In the genomic region with DNA sequence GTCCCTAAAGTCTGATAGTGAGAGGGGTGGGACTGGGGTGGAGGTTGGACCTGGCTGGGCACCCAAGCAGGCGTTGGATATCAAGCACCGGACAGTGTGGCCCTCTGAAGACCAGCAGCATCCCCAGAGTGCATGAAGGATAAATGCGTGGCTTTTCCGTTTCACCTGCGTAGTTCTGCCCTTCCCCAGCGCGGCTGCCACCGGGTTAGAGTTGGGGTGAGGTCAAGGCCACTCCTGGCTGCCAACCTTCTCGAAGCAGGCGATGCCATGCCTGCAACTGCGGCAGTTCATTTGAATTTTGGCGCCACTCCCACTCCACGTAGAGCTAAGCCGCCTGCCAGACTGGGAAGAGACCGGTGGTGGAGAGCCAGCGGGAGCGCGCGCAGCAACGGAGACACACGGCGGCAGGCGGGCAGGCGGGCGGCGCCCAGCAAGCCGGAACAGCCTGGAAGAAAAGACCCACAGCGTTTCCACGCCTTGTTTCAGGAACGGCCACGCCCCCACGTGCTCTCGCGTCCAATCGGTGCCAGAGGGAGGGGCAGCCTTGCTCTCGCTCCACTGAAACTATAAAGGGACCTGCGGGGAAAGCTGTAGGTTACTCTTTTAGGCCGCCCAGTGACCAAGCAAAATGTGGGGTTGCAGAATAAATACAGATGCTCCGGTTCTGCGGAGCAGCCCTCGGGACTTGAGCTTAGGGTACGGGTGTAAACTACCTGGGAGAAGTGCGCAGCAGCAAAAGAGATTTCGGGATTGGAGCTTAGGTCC, we compare ENCODE assay signal across 8 mouse cellular contexts. TPM values are rescaled to one million over a fixed set of nuclear protein-coding genes. Genes with fewer than 3 reads are reported as not detected.
A peak's percentile ranks its signal among the peaks of the same experiment; 100 is the strongest.
DNase-seq lines count a peak whose midpoint lies in the region; ATAC-seq and TF ChIP-seq lines count a peak whose summit lies in the region.
"Not testable (repeated sequence)": the region's sequence is repeated elsewhere in the genome, so short reads cannot be mapped to it uniquely, and the experiment has no call there.

No protein-coding gene starts in this region.

- not testable (repeated sequence) for H3K27me3 ChIP-seq in liver, embryonic 14.5 days (ENCODE audit: control insufficient read depth, insufficient read depth, low read length); stomach, embryonic 16.5 days (ENCODE audit: control insufficient read depth, insufficient read depth, low read length)

- TF ChIP-seq CTCF in liver, embryonic 14.5 days (IDR thresholded peaks at IDR 0.05; ENCODE audit: low read depth): not testable (repeated sequence)

- not testable (repeated sequence) for TF ChIP-seq EP300 in liver, embryonic 14.5 days (IDR thresholded peaks at IDR 0.05; ENCODE audit: low read depth)

- not testable (repeated sequence) for H3K9ac ChIP-seq in liver, embryonic 14.5 days (replicated peaks); stomach, embryonic 16.5 days (ENCODE audit: low read length)

- H3K4me2 ChIP-seq in liver, embryonic 14.5 days (ENCODE audit: low read depth); stomach, embryonic 16.5 days (ENCODE audit: low read depth, low read length): not testable (repeated sequence)

- not testable (repeated sequence) for H3K27ac ChIP-seq in liver, embryonic 14.5 days; stomach, embryonic 16.5 days (ENCODE audit: low read length)

- DNase-seq in ES-CJ7 (ENCODE audit: low read depth, low spot score): peak; percentile 41
- DNase-seq in cerebellum, postnatal 10 days: peak; percentile 93 to 94
- DNase-seq in frontal cortex, postnatal 10 days (ENCODE audit: low spot score in 2 of 2): peak; percentile 75 to 87
- DNase-seq in heart, postnatal 4 days: peak; percentile 83
- DNase-seq in layer of hippocampus, adult 18-20 months (ENCODE audit: low spot score in 2 of 2): peak; percentile 46 to 67
- DNase-seq in liver, embryonic 14.5 days (ENCODE audit: low read depth in 3 of 3, low spot score in 3 of 3): not testable (repeated sequence)
- peak; percentile 19 to 25 for DNase-seq in natural killer cell, adult 2 months (ENCODE audit: low spot score in 2 of 2)

- H3K4me1 ChIP-seq in liver, embryonic 14.5 days (replicated peaks; ENCODE audit: control insufficient read depth in 2 of 2, insufficient read depth in 2 of 2, low read length in 1 of 2); stomach, embryonic 16.5 days (ENCODE audit: control insufficient read depth, insufficient read depth, low read length): not testable (repeated sequence)

- peak; percentile 93 for ATAC-seq in liver, embryonic 14.5 days (ENCODE audit: insufficient read depth)
- peak; percentile 97 for ATAC-seq in stomach, embryonic 16.5 days (ENCODE audit: insufficient read depth, low FRiP score)

- WGBS in liver, embryonic 14.5 days (ENCODE audit: insufficient replicate concordance): 63% methylated on average over 38 of the region's 44 CpGs
- 65% methylated on average over 35 of the region's 44 CpGs for WGBS in stomach, embryonic 16.5 days

- H3K36me3 ChIP-seq in liver, embryonic 14.5 days (replicated peaks; ENCODE audit: control insufficient read depth, insufficient read depth, low read depth); stomach, embryonic 16.5 days (ENCODE audit: control insufficient read depth, insufficient read depth, low read length): not testable (repeated sequence)

- H3K9me3 ChIP-seq in liver, embryonic 14.5 days (ENCODE audit: control insufficient read depth, low read length); stomach, embryonic 16.5 days (replicated peaks; ENCODE audit: control insufficient read depth, low read length): not testable (repeated sequence)

- not testable (repeated sequence) for H3K4me3 ChIP-seq in liver, embryonic 14.5 days (ENCODE audit: insufficient read depth in 1 of 2, low read depth in 2 of 2, low read length in 2 of 2); stomach, embryonic 16.5 days (replicated peaks; ENCODE audit: low read length)

RNA-seq across cellular contexts. Expression of gene Trim43b, which starts 26.1 kb away (rescaled TPM):
- not detected for total RNA-seq in heart, postnatal 4 days (2021)
- under 1 TPM; 0.36 to 0.42 TPM for total RNA-seq in layer of hippocampus, adult 18-20 months (2021)
- polyA plus RNA-seq in liver, embryonic 14.5 days (2012; rRNA removed): not detected in 2 replicates
- not detected in 2 replicates for polyA plus RNA-seq in liver, embryonic 14.5 days (2014; fragmentation: Nextera tagmentation; extraction: Ambion mirVana)
- not detected in 2 replicates for polyA plus RNA-seq in stomach, embryonic 16.5 days (2015; fragmentation: Nextera tagmentation; extraction: Ambion mirVana)
